Comparison of ENCODE assay signal across 22 mouse cellular contexts in genomic region chr9:93947053-93947452, GRCm38 (mm10).
"Had no signal": no experiment of that assay in that cellular context is flagged by ENCODE, and none has a peak within 500 bp of the region (broad histone marks: within the 10 kb centered on the region; RNA-seq: fewer than 3 reads in every experiment).

No protein-coding gene starts in this region.

- ATAC-seq: liver, postnatal 0 days; midbrain, embryonic 16.5 days had no signal

- H3K9ac ChIP-seq: liver, embryonic 13.5 days; liver, embryonic 15.5 days; liver, postnatal 0 days; midbrain, embryonic 12.5 days; neural tube, embryonic 13.5 days; neural tube, embryonic 15.5 days had no signal

- H3K9me3 ChIP-seq: liver, embryonic 13.5 days; liver, embryonic 15.5 days; midbrain, embryonic 12.5 days; neural tube, embryonic 13.5 days; neural tube, embryonic 15.5 days had no signal

- DNase-seq: liver, embryonic 13.5 days; liver, postnatal 0 days; lung, adult 2 months; lung, postnatal 14 days; midbrain, embryonic 14.5 days; retina, postnatal 1 day; right cerebral cortex, adult 18-20 months; right cerebral cortex, postnatal 25 days; right cerebral cortex, postnatal 4 days; spleen, adult 18-20 months; thymus, adult 18-20 months; thymus, postnatal 14 days; thymus, postnatal 36 days had no signal

- H3K4me3 ChIP-seq: liver, embryonic 13.5 days; liver, embryonic 15.5 days; megakaryocyte, embryonic 14.5 days; midbrain, embryonic 12.5 days; myocyte; neural tube, embryonic 13.5 days; neural tube, embryonic 15.5 days had no signal

- H3K27me3 ChIP-seq: liver, embryonic 13.5 days; liver, embryonic 15.5 days; megakaryocyte, embryonic 14.5 days; midbrain, embryonic 12.5 days; neural tube, embryonic 13.5 days; neural tube, embryonic 15.5 days had no signal

- H3K4me1 ChIP-seq: liver, embryonic 13.5 days; liver, embryonic 15.5 days; megakaryocyte, embryonic 14.5 days; midbrain, embryonic 12.5 days; neural tube, embryonic 13.5 days; neural tube, embryonic 15.5 days had no signal

- H3K27ac ChIP-seq: liver, embryonic 13.5 days; liver, embryonic 15.5 days; macrophage; midbrain, embryonic 12.5 days; neural tube, embryonic 13.5 days; neural tube, embryonic 15.5 days had no signal

- H3K4me2 ChIP-seq: liver, embryonic 11.5 days; liver, embryonic 13.5 days; liver, embryonic 15.5 days; midbrain, embryonic 12.5 days; neural tube, embryonic 13.5 days; neural tube, embryonic 15.5 days had no signal

- H3K36me3 ChIP-seq: liver, embryonic 13.5 days; liver, embryonic 15.5 days; midbrain, embryonic 12.5 days; neural tube, embryonic 13.5 days; neural tube, embryonic 15.5 days had no signal
